Mouse (Mus musculus) limb, embryonic 14.5 days (tissue): ENCODE measurements around the gene Zdhhc7. TPM values are rescaled to one million over a fixed set of nuclear protein-coding genes. Genes with fewer than 3 reads are reported as not detected.

Source experiments
- ATAC-seq: fragments of 200-750 bp; cut with Nextera tagmentation; 2 replicates; pipeline ENCODE4 v1.8.0; 2017; ENCODE audit warnings: low read depth, moderate number of reproducible peaks, moderate TSS enrichment; ENCODE audit not compliant: low FRiP score
- DNase-seq: peaks from one replicate; pipeline ENCODE4 v3.0.0-alpha.2; 2015; ENCODE audit warnings: low spot score
- H3K27ac ChIP-seq: fragments of 300-500 bp; sonication (generic); replicated peaks from 2 replicates; pipeline ENCODE4 v1.5.1; 2014; ENCODE audit warnings: low read depth, mild to moderate bottlenecking, low read length, moderate library complexity, mixed read lengths
- H3K27me3 ChIP-seq: fragments of 300-500 bp; sonication (generic); 2 replicates; pipeline ENCODE4 v1.6.1; 2014; ENCODE audit warnings: low read length, mixed read lengths; ENCODE audit not compliant: control insufficient read depth, insufficient read depth
- H3K36me3 ChIP-seq: fragments of 300-500 bp; sonication (generic); 2 replicates; pipeline ENCODE4 v1.6.1; 2014; ENCODE audit warnings: mild to moderate bottlenecking, low read length, moderate library complexity, mixed read lengths; ENCODE audit not compliant: control insufficient read depth, insufficient read depth
- H3K4me1 ChIP-seq: fragments of 300-500 bp; sonication (generic); 2 replicates; pipeline ENCODE4 v1.6.1; 2014; ENCODE audit warnings: antibody characterized with exemption, low read length, mixed read lengths; ENCODE audit not compliant: control insufficient read depth, insufficient read depth
- H3K4me2 ChIP-seq: fragments of 300-500 bp; sonication (generic); replicated peaks from 2 replicates; pipeline ENCODE4 v1.6.1; 2014; ENCODE audit warnings: low read depth, mild to moderate bottlenecking, low read length, moderate library complexity; ENCODE audit not compliant: severe bottlenecking
- H3K4me3 ChIP-seq: fragments of 300-500 bp; sonication (generic); replicated peaks from 2 replicates; pipeline ENCODE4 v1.5.1; 2014; ENCODE audit warnings: low read length
- H3K9ac ChIP-seq: fragments of 300-500 bp; sonication (generic); 2 replicates; pipeline ENCODE4 v1.6.1; 2014; ENCODE audit warnings: mild to moderate bottlenecking, low read depth, low read length, moderate library complexity; ENCODE audit not compliant: severe bottlenecking
- H3K9me3 ChIP-seq: fragments of 300-500 bp; sonication (generic); 2 replicates; pipeline ENCODE4 v1.6.1; 2016; ENCODE audit warnings: low read length; ENCODE audit not compliant: control insufficient read depth
- POLR2A ChIP-seq: fragments of 200-500 bp; IDR thresholded peaks from 2 replicates; pipeline ENCODE4 v1.8.0; 2012; ENCODE audit warnings: inconsistent platforms, mild to moderate bottlenecking, moderate library complexity, borderline replicate concordance; ENCODE audit not compliant: insufficient read depth, insufficient read length; ENCODE audit errors: extremely low read depth
- WGBS: fragments of 180-500 bp; shearing (Covaris S2); extraction: QIAGEN DNeasy Blood & Tissue Kit; methylation state at CpG from one replicate; pipeline ENCODE4 v1.1.7; 2014; 5-methylcytosine and 5-hydroxymethylcytosine counted together
- polyA plus RNA-seq, 2 experiments: library from polyadenylated mRNA; depleted of rRNA in 1 of 2; stranded (reverse) in 1 of 2; unstranded in 1 of 2; fragments of >200 nt; fragmentation: Nextera tagmentation in 1 of 2; extraction: Ambion mirVana in 1 of 2; gene quantifications; 2 replicates each; pipeline versions ENCODE4 v1.2.1 to v1.2.3; 2012 to 2014

Gene Zdhhc7
- polyA plus RNA-seq, 2 experiments = 29.7 to 38.2 TPM

GRCm38 (mm10) chr8:120119931-120120330 lies 18.6 kb upstream of the Zdhhc7 start:
- no peak overlapping the region for H3K9ac ChIP-seq
- H3K4me2 ChIP-seq = no peak overlapping the region
- H3K27ac ChIP-seq = no peak overlapping the region
- no peak for ATAC-seq
- H3K9me3 ChIP-seq = no peaks in the 10 kb centered on the region
- no peak overlapping the region for H3K4me3 ChIP-seq
- TF ChIP-seq POLR2A = no peak
- H3K4me1 ChIP-seq = no peaks in the 10 kb centered on the region
- H3K36me3 ChIP-seq = no peaks in the 10 kb centered on the region
- H3K27me3 ChIP-seq = peaks cover 14% of the 10 kb centered on the region
- no peak for DNase-seq
- WGBS = 76% methylated on average over 6 of the region's 6 CpGs

- no peaks in the 10 kb centered on the region for H3K9me3 ChIP-seq
- no peak for TF ChIP-seq POLR2A
Measured at GRCm38 (mm10) chr8:120119429-120119828, 18.1 kb upstream of the Zdhhc7 start.

GRCm38 (mm10) chr8:120118847-120119246 lies 17.6 kb upstream of the Zdhhc7 start:
- TF ChIP-seq POLR2A = no peak
- H3K9me3 ChIP-seq = no peaks in the 10 kb centered on the region
- no peak for ATAC-seq
- no peak overlapping the region for H3K9ac ChIP-seq
- peaks cover 24% of the 10 kb centered on the region for H3K27me3 ChIP-seq
- H3K4me3 ChIP-seq = no peak overlapping the region
- WGBS = 78% methylated on average over 5 of the region's 5 CpGs
- no peak for DNase-seq
- H3K4me2 ChIP-seq = no peak overlapping the region
- no peaks in the 10 kb centered on the region for H3K36me3 ChIP-seq
- H3K27ac ChIP-seq = no peak overlapping the region
- H3K4me1 ChIP-seq = no peaks in the 10 kb centered on the region

More at GRCm38 (mm10) chr8:120119429-120119828, 18.1 kb upstream of the Zdhhc7 start:
- Histone ChIP-seq H3K4me3 (no peak overlapping the region), H3K4me2 (no peak overlapping the region), H3K4me1 (no peaks in the 10 kb centered on the region), H3K36me3 (no peaks in the 10 kb centered on the region), H3K27me3 (peaks cover 19% of the 10 kb centered on the region), H3K9ac (no peak overlapping the region), H3K27ac (no peak overlapping the region)
- DNase-seq (no peak), ATAC-seq (no peak)
- WGBS = 62% methylated on average over 3 of the region's 3 CpGs

- no peak overlapping the region for H3K27ac ChIP-seq
- 0 out of 2 replicates have a peak, but pooled peaks cover 2% of the 10 kb centered on the region for H3K4me1 ChIP-seq
- peaks cover 24% of the 10 kb centered on the region for H3K27me3 ChIP-seq
- no peak for TF ChIP-seq POLR2A
- ATAC-seq (no peak), DNase-seq (no peak)
- no peaks in the 10 kb centered on the region for H3K36me3 ChIP-seq
- no peak overlapping the region for H3K4me2 ChIP-seq
- H3K9ac ChIP-seq = no peak overlapping the region
- WGBS = 81% methylated on average over 9 of the region's 9 CpGs
- no peaks in the 10 kb centered on the region for H3K9me3 ChIP-seq
- no peak overlapping the region for H3K4me3 ChIP-seq
Measured at GRCm38 (mm10) chr8:120118162-120118561, 16.9 kb upstream of the Zdhhc7 start.

- Histone ChIP-seq H3K4me1 (0 out of 2 replicates have a peak, but pooled peaks cover 2% of the 10 kb centered on the region), H3K27me3 (peaks cover 24% of the 10 kb centered on the region), H3K36me3 (no peaks in the 10 kb centered on the region), H3K4me3 (no peak overlapping the region), H3K9ac (no peak overlapping the region), H3K27ac (no peak overlapping the region), H3K9me3 (no peaks in the 10 kb centered on the region), H3K4me2 (no peak overlapping the region)
- 68% methylated on average over 7 of the region's 7 CpGs for WGBS
- no peak for DNase-seq
- no peak for ATAC-seq
- no peak for TF ChIP-seq POLR2A
Measured at GRCm38 (mm10) chr8:120116600-120116999, 15.3 kb upstream of the Zdhhc7 start.
